In the genomic region with DNA sequence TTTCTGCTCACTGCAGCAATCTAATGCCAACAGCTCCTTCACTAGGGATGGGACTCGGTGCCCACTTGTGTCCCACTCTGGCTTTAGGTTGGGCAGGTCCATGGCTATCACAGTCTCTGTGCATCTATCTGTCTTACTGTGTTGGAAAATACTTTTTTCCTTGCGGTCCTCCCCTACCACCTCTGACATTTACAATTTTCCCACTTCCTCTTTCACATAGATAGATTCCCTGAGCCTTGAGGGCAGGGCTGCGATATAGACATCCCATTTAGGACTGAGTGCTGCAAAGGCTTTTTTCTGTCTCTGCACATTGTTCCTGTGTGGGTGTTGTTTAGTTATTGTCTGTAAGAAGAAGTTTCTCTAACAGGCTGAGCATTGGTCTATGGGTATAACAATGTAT, we compare ENCODE assay signal across 22 mouse cellular contexts. TPM values are rescaled to one million over a fixed set of nuclear protein-coding genes. Genes with fewer than 3 reads are reported as not detected.
A peak's percentile ranks its signal among the peaks of the same experiment; 100 is the strongest.
DNase-seq lines count a peak whose midpoint lies in the region; ATAC-seq and TF ChIP-seq lines count a peak whose summit lies in the region.
"Had no signal": no experiment of that assay in that cellular context is flagged by ENCODE, and none has a peak within 500 bp of the region (broad histone marks: within the 10 kb centered on the region; RNA-seq: fewer than 3 reads in every experiment).

No protein-coding gene starts in this region.

- no peak overlapping the region for H3K4me2 ChIP-seq in midbrain, embryonic 13.5 days (replicated peaks)
- H3K4me2 ChIP-seq: embryonic facial prominence, embryonic 15.5 days; heart, embryonic 11.5 days; heart, embryonic 15.5 days; hindbrain, embryonic 13.5 days had no signal

- peak overlapping the region; percentile 33; the same call in 1 of the 2 replicates for H3K27ac ChIP-seq in bone marrow, adult 2 months (ENCODE audit: control insufficient read depth, insufficient read depth, low read depth, low read length, poor library complexity)
- no peak overlapping the region for H3K27ac ChIP-seq in midbrain, embryonic 13.5 days
- no peak overlapping the region for H3K27ac ChIP-seq in embryonic facial prominence, embryonic 10.5 days (replicated peaks)
- H3K27ac ChIP-seq: embryonic facial prominence, embryonic 15.5 days; forebrain, embryonic 10.5 days; heart, adult 2 months; heart, embryonic 15.5 days; hindbrain, embryonic 13.5 days had no signal

- peak; percentile 86 for ATAC-seq in granulocyte monocyte progenitor cell, adult 5-6 weeks (replicated peaks; ENCODE audit: poor library complexity, severe bottlenecking)
- ATAC-seq in midbrain, embryonic 13.5 days, result no peak
- ATAC-seq: forebrain, embryonic 14.5 days had no signal

- H3K27me3 ChIP-seq in megakaryocyte, embryonic 14.5 days (replicated peaks), result no peaks in the 10 kb centered on the region
- no peaks in the 10 kb centered on the region for H3K27me3 ChIP-seq in splenic B cell, adult 2 months (ENCODE audit: control insufficient read depth, insufficient read depth, low read length, poor library complexity, severe bottlenecking)
- H3K27me3 ChIP-seq in midbrain, embryonic 13.5 days, result no peaks in the 10 kb centered on the region
- H3K27me3 ChIP-seq in embryonic facial prominence, embryonic 10.5 days (replicated peaks; ENCODE audit: low read depth, poor library complexity, severe bottlenecking), result no peaks in the 10 kb centered on the region
- H3K27me3 ChIP-seq: embryonic facial prominence, embryonic 15.5 days; heart, embryonic 15.5 days; hindbrain, embryonic 13.5 days had no signal

- TF ChIP-seq POLR2A in bone marrow, adult 2 months (IDR thresholded peaks at IDR 0.05; ENCODE audit: borderline replicate concordance, control insufficient read depth, low read depth, low read length), result no peak

- peaks cover 2% of the 10 kb centered on the region; the same call in 1 of the 2 replicates for H3K4me1 ChIP-seq in bone marrow, adult 2 months (ENCODE audit: control insufficient read depth, insufficient read depth, low read length)
- H3K4me1 ChIP-seq in megakaryocyte, embryonic 14.5 days, result peaks cover 41% of the 10 kb centered on the region
- H3K4me1 ChIP-seq in midbrain, embryonic 13.5 days (replicated peaks), result peaks cover 17% of the 10 kb centered on the region
- 0 out of 2 replicates have a peak, but pooled peaks cover 4% of the 10 kb centered on the region for H3K4me1 ChIP-seq in embryonic facial prominence, embryonic 10.5 days

- peak; percentile 31 for DNase-seq in splenic B cell, adult 2 months (ENCODE audit: low read depth, low spot score)
- no peak for DNase-seq in lung, postnatal 10 days
- DNase-seq in embryonic facial prominence, embryonic 10.5 days (ENCODE audit: low spot score), result no peak
- DNase-seq: adrenal gland, adult 2 months; adrenal gland, postnatal 25 days; cerebellum, adult 11 months; cerebellum, adult 9-10 months; cerebellum, postnatal 25 days; gastrocnemius, postnatal 10 days; heart, adult 2 months; heart, postnatal 14 days had no signal

- H3K4me3 ChIP-seq in bone marrow, adult 2 months (replicated peaks; ENCODE audit: control insufficient read depth, low read depth, low read length), result no peak overlapping the region
- H3K4me3 ChIP-seq in megakaryocyte, embryonic 14.5 days (replicated peaks), result peak overlapping the region; percentile 72
- no peak overlapping the region for H3K4me3 ChIP-seq in midbrain, embryonic 13.5 days (replicated peaks)
- H3K4me3 ChIP-seq in embryonic facial prominence, embryonic 10.5 days, result no peak overlapping the region
- H3K4me3 ChIP-seq: embryonic facial prominence, embryonic 15.5 days; erythroblast, embryonic 14.5 days; forebrain, embryonic 10.5 days; heart, adult 2 months; heart, embryonic 15.5 days; hindbrain, embryonic 13.5 days had no signal

- H3K36me3 ChIP-seq in megakaryocyte, embryonic 14.5 days (replicated peaks; ENCODE audit: low read length), result no peaks in the 10 kb centered on the region
- no peaks in the 10 kb centered on the region for H3K36me3 ChIP-seq in splenic B cell, adult 2 months (ENCODE audit: control insufficient read depth, insufficient read depth, low read length, poor library complexity, severe bottlenecking)
- H3K36me3 ChIP-seq in midbrain, embryonic 13.5 days, result no peaks in the 10 kb centered on the region
- no peaks in the 10 kb centered on the region for H3K36me3 ChIP-seq in embryonic facial prominence, embryonic 10.5 days (replicated peaks)
- H3K36me3 ChIP-seq: embryonic facial prominence, embryonic 15.5 days; forebrain, embryonic 10.5 days; heart, embryonic 15.5 days; hindbrain, embryonic 13.5 days had no signal

- no peak overlapping the region for H3K9ac ChIP-seq in midbrain, embryonic 13.5 days (replicated peaks)
- H3K9ac ChIP-seq: embryonic facial prominence, embryonic 15.5 days; heart, embryonic 15.5 days; hindbrain, embryonic 13.5 days had no signal

- H3K9me3 ChIP-seq in megakaryocyte, embryonic 14.5 days, result no peaks in the 10 kb centered on the region
- no peaks in the 10 kb centered on the region for H3K9me3 ChIP-seq in midbrain, embryonic 13.5 days
- no peaks in the 10 kb centered on the region for H3K9me3 ChIP-seq in embryonic facial prominence, embryonic 10.5 days
- H3K9me3 ChIP-seq: embryonic facial prominence, embryonic 15.5 days; forebrain, embryonic 10.5 days; heart, embryonic 15.5 days; hindbrain, embryonic 13.5 days had no signal

- 28% methylated on average over 3 of the region's 3 CpGs for WGBS in bone marrow, adult 2 months
- WGBS in midbrain, embryonic 13.5 days, result 96% methylated on average over 3 of the region's 3 CpGs
- WGBS in embryonic facial prominence, embryonic 10.5 days, result 88% methylated on average over 3 of the region's 3 CpGs

- no peak for TF ChIP-seq CTCF in bone marrow, adult 2 months (IDR thresholded peaks at IDR 0.05; ENCODE audit: control insufficient read depth, insufficient read depth, low read length)

RNA-seq across cellular contexts. Expression of a gene that starts 40.4 kb away (rescaled TPM):
- polyA plus RNA-seq in bone marrow, adult 2 months (2011; ENCODE audit: insufficient read depth, insufficient read length, low replicate concordance, missing spikeins), result 2.3 and 4.7 TPM in 2 replicates
- total RNA-seq in granulocyte monocyte progenitor cell, adult 5-6 weeks (2014; fragmentation: Nextera tagmentation), result 1.9 and 2.4 TPM in 2 replicates
- total RNA-seq in granulocyte monocyte progenitor cell, adult 5-6 weeks (2017), result 2.1 and 2.4 TPM in 2 replicates
- 2.1 TPM in 1 of 2 replicates, not detected in the other for polyA plus RNA-seq in megakaryocyte, embryonic 14.5 days (2012; ENCODE audit: insufficient read depth, low replicate concordance)
- 3.2 and 4.5 TPM in 2 replicates for polyA plus RNA-seq in midbrain, embryonic 13.5 days (2015; fragmentation: Nextera tagmentation; extraction: Ambion mirVana)
- polyA plus RNA-seq in embryonic facial prominence, embryonic 10.5 days (2016; fragmentation: Nextera tagmentation; extraction: Ambion mirVana), result 4.1 and 4.2 TPM in 2 replicates
